Mouse (Mus musculus): ENCODE results near the gene Atrnl1.

Gene Atrnl1

DNA sequence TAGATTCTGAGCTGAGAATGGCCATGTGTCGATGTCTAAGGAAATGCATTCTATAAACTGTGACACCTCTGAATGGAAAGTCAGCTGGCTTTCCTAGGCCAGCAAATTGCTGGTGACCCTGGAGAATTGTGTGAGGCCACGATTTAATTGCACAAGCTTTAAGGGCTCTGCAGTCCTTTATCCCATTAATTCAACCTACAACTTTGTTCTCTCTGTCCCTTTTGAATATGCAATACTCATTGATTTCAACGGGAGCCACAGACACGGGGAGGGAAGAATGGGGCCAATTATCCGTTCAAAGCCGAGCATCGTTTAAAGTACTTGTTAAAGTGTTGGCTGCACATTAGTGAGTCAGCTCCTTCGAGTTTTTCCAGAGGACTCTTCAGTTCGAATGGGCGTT is 496.8 kb downstream of the Atrnl1 start:
- in situ Hi-C loops (cut with MboI, MseI) = loop anchor here in 1 of 2 experiments (10.0 kb wide), 1 partner anchor 347 kb away; the partner anchor contains the start of gene Gfra1

DNA sequence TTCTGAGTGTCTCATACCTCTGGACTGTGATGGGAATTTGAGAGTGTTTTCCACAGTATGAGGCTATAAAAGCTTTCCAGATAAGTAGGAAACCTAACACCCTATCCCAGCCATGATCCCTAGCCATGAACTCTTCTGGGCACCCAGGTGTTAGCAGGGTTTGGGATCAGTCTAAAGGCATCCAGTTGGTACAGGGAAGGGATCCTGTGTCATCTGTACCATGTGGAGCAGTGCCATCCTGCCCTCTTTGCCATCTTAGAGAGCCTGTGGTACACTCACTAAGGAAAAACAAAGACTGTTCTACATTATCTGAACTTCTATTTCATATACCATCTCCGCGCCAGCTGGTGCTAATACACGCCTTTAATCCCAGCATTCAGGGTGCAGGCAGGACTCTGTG is 499.7 kb downstream of the Atrnl1 start:
- in situ Hi-C loops (cut with MboI, MseI) = no loop called here

DNA sequence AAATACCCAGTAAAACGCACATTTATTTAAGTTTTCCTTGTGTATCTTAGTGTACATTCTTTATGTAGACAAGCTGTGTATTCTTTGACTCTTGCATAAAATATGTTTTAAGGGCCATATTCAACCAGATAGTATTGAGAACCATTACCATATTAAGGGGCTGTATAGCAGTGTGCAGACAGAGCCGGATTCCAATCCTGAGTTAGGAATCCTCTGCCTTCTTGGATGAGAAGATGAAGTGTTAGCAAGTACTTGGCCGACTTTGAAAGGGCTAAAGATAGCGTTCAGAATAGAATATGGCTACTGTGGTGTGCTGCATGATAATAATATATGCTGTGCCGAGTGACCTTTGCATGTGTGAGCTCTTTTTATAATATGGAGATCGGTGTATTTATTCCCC is 500.5 kb downstream of the Atrnl1 start:
- in situ Hi-C loops (cut with MboI, MseI) = no loop called here

DNA sequence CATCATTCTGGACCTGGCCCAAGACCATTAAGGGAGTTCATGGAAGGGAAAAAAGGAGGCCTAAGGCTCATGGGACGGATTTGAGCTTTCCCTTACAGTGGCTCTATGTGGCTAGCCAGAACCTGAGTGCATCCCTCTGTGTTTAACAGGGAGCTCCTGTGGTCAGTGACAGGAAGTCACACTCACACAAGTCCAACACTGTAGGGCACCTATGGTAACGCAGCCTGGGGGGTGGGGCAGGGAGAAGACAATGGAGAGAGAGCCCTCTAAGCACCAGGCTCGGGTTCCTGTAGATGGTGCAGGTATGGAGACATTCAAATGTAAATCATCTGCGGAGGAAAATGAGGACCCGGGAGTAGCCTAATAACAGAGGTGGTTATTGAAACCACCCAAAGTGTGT is 501.3 kb downstream of the Atrnl1 start:
- in situ Hi-C loops (cut with MboI, MseI) = no loop called here

DNA sequence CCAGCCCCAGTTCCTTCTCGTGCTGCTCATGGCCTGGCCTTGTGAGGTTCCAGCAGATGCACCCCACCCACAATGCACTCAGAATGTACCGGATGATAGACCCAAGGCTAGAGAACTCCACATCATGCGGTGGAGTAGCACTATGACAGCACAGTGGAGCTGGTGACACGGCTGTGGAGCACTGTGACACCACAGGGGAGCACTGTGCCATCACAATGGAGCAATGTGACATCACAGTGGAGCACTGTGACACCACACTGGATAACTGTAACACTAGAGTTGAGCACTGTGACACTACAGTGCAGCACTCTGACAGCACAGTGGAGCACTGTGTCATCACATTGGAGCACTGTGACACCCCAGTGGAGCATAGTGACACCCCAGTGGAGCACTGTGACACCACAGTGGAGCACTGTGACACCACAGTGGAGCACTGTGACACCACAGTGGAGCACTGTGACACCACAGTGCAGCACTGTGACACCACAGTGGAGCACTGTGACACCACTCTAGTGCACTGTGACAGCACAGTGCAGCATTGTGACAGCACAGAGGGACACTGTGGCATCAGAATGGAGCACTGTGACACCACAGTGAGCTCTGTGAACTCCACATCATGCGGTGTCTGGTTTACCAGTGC is 502.4 kb downstream of the Atrnl1 start:
- in situ Hi-C loops (cut with MboI, MseI) = no loop called here

DNA sequence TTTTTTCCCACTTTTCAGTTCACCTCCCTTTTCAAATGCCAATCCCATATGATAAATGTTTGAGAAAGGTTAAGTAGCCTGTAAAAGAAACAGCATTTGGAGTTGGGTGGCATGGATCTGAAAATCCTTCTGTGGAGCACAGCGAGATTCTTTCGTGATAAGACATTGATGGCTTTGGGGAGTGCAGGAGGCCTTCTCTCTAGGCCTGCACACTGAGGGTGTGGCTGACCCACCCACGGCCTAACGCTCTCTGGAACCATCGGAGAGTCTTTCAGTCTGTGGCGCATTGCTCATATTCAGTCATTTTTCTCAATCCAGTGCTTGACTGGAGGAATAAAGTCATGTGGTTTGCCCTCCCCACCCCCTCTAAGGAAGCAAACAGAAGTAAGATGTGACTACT is 506.8 kb downstream of the Atrnl1 start:
- in situ Hi-C loops (cut with MboI, MseI) = no loop called here

DNA sequence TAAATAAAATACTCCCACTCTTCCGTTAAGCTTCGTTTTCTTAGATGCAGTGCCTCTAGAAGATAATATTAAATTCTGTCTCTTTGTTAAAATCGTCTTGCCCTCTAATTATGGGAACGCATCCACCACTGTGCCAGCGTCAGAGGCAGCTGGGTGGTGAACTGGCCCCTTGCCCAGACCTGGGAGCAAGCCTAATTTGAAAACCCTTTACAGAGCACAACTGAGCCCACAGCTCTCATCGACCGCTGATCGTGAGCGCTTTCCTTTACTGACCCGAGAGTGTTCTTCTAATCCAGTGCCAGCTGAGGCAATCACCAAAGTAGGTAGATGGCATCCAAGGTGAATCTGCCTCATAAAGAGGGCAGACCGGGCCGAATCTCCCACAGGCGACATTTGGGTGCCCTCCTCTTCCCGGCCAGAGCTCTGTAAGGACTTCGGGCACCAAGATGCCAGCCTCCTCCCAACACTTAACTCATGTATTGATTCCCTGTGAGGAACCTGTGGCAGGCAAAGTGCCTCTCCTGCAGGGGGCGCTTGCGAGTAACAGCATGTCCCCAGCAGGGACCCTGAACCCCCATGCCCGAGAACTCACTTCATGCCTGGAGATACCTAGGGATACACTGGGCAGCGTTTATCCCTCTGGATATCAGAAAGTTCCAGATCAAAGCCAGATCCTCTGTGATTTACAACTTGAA is 507.5 kb downstream of the Atrnl1 start:
- in situ Hi-C loops (cut with MboI, MseI) = no loop called here

DNA sequence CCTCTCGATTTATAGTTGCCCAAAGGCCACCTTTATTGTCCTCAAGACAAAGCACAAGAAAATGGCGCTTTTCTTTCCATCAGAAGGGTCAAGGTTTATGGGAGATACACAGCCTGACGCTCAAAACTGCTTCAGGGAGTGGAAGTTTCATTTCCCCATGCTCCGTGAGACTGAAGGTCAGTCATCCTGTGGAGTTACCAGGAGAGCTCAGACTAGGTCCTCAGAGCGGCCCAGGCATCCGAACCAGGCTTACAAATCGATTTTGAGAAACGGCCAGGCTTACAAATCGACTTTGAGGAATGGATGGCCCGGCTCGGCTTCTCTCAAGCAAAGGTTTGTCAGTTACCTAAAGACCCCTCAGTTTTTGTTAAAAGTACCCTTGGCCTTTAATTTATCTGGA is 508.0 kb downstream of the Atrnl1 start:
- in situ Hi-C loops (cut with MboI, MseI) = no loop called here

DNA sequence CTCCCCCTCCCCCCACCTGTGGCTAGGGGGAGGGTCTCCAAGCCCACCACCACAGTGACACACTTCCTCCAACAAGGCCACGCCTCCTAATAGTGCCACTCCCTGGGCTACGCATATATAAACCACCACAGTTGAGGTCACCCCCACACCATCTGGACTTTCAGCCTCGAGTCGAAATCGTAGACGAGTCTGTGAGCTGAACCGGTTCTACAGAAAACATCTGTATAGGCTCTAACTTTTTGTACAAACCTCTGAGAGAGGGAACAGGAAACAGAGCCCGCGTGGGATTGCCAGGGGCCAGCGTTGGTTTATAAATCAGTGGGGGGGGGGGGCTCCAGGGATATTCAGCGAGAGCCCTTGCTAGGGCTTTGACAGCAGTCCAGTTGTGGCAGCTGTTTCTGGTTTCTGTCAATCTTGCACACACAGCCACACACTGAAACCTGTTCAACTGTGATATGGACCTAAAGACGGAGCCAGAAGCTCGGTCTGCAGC is 508.9 kb downstream of the Atrnl1 start:
- in situ Hi-C loops (cut with MboI, MseI) = no loop called here

DNA sequence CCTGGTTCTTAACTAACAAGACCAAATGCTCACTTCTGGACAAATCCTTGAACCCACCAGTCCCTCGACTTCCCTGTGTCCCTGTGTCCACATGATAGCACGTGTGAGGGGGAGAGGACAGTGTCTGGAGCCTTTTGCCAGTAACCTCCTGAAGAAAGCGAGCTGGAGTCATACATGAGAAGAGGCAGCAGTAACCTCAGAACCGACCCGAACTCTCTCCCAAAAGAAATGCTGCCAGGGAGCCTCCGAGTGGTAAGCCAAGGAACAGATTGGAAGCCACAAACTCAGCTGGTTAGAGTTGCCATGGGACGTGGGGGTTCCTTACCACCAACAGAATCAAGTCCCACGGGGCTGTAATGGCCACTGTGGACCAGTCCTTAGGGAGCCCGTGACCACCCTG is 509.8 kb downstream of the Atrnl1 start:
- in situ Hi-C loops (cut with MboI, MseI) = no loop called here

DNA sequence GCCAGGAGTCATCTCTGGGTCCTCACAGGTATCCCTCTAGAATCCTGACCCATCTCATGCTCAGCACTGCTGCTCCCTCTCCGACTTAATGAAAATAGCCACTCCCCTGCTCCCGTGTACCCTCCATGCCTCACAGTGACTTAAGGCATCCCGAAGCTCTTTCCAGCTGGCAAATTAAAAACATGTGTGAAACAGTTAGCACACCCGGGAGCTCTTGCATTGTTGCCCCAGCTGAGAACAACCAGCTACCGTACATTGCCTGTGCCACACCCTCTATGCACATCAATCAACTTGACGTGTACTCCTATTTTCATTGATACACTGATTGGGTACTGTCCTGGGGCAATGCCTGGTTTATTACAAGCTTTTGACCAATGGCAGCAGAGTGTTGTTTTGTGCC is 510.8 kb downstream of the Atrnl1 start:
- in situ Hi-C loops (cut with MboI, MseI) = no loop called here

DNA sequence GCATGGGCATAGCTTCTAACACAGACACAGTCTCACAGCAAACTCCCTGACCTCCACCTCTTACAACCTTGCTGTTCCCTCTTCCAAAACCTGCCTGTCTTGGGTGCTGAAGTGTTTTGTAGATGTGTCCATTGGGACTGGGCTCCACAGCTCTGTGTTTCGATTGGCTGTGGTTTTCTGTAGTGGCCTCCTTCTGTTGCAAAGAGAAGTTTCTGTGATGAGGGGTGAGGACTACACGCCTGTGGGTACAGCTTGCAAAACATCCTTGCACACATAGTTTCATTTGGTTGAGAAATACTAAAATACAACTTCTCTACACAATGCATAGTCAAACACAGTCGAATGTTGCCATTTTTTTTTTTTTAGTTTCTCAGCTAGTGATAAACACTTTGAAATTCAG is 512.8 kb downstream of the Atrnl1 start:
- in situ Hi-C loops (cut with MboI, MseI) = no loop called here

DNA sequence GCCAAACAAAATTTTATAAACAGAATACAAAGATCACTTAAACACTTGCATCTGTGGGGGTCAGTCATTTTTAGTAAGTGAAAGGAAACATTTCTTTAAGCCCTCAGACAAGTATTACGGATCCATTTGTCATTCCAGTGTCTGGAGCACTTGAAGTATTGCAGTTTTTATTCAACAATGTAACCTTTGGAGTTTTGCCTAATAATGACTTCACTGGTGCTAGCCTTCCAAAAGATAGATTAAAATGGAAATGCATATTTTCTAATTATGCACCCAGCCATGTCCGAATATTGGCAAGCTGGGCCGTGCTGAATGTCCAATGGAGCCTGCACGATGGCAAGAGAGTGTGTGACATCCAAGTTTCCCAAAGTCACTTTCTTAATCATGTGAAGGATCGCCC is 513.7 kb downstream of the Atrnl1 start:
- in situ Hi-C loops (cut with MboI, MseI) = no loop called here

DNA sequence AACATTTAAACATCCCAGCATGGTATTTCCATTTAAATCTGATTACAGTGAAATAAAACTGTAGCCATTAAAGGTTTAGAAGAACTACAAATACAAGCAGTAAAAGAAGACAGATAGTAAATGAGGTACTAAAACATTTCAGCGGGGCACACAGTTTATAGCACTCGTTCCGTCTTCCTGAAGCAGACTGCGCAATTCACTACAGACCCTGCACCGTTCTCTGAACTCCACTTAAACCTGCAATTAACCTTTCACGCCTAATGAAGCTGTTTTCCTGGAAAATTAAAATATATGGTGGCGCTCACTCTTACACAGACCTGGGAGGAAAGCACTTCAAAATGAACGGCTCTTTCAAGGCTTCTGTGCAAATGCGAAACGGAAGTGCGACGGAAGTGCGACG is 514.2 kb downstream of the Atrnl1 start:
- in situ Hi-C loops (cut with MboI, MseI) = no loop called here

DNA sequence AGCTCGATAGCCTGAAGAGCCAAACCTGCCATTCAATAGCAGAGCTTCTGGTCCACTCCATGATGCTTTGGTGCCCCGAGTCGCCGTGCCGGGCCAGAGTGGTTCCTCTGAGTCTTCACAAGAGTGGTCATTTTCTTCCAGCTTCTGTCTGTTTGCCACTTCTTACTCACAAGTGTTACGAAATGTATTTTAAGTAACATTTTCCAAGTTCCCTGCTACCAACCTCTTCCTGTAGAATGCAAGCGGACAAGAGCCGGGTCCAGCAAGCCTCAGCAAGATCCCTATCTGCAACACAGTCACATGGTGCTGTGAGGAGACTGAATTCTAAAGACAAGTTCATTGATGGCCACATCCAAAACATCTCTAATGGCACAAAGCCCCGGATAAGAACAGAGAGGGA is 521.1 kb downstream of the Atrnl1 start:
- in situ Hi-C loops (cut with MboI, MseI) = no loop called here

DNA sequence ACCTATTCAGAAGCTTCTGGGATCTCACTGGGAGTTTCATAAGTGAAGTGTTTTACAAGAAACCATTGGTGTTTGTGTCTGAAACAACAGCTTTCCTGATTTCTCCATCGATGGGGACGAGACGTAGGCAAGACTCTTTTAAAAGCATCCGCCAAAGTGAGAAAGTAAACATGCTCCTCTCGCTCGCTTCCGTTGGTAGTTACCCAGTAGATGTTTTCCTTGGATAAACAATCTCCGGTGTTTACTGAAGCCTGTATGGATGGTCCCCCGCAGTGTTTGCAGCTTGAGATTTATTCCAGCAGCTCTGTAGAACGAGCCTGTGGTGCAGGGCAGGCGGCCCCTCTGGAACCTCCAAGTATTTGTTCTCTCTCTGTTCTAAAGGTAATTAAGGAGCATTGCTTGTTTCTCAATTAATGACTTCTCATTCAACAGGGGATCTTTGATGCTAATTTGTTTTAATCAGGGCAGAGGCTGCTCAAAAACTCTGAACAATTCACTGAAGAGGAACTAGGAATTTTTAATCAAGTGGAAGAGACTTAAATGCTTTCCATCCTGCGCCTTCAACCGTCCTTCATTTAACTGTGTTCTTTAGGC is 529.5 kb downstream of the Atrnl1 start:
- in situ Hi-C loops (cut with MboI, MseI) = no loop called here

DNA sequence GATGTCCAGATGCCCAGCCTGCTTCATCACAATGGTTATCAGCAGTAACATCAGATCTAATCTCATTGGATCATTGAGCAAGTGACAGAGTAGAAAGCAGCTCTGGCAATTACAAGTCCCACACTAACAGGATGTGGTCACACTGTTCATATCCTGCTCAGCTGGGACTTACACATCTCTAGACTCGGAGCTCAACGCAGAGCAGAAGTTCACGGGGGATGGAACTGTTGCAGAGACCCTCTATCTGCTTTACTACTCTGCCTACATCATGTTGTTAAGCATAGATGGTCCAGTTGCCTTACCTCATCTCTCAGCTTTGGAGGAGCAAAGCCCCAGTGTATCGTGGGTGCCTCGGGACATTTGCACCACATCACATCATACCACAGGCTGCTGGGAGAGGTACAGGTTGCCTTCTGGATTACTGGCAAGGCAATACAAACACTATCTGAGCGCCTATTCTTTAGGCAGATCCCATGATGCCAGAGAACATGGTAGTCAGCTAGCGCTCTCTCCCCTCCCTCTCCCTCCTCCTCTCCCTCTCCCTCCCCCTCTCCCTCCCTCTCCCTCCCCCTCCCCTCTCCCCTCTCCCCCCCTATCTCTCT is 533.1 kb downstream of the Atrnl1 start:
- in situ Hi-C loops (cut with MboI, MseI) = no loop called here

DNA sequence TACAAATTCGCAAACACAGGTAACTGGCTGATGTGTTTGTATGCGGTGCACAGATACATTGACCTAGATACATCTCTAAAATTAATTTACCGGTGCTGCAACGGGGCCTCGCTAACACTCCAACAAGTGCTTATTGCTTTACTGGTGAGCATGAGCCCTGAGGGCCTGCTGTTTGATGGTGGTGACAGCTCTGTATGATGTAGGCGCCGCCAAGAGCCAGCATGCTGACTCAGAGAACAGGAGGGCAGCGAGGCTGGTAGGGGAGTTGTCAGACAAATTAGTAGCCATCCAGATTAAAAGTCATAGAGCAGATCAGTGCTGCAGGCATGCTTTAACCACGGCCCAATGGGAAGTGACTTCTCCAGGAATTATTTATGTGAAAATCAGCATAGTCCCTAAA is 534.7 kb downstream of the Atrnl1 start:
- in situ Hi-C loops (cut with MboI, MseI) = no loop called here

DNA sequence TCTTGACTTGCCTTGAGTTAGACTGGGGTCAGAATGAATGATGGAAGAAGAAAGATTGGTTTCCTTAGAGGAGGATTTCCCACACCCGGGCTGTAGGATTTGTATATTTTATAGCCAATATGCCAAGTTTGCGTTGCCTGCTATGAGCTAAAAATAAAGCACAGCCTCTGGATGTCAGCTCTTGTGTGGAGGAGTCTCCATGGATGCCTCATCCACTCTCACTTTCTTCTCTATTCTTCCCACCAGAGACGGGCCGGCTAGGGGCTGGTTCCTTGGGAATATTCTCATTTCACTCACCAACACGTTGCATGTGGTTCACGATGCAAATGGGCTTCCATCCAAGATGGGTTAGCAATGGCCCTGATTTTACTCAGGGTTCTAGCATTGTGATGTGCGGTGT is 540.4 kb downstream of the Atrnl1 start:
- in situ Hi-C loops (cut with MboI, MseI) = no loop called here

DNA sequence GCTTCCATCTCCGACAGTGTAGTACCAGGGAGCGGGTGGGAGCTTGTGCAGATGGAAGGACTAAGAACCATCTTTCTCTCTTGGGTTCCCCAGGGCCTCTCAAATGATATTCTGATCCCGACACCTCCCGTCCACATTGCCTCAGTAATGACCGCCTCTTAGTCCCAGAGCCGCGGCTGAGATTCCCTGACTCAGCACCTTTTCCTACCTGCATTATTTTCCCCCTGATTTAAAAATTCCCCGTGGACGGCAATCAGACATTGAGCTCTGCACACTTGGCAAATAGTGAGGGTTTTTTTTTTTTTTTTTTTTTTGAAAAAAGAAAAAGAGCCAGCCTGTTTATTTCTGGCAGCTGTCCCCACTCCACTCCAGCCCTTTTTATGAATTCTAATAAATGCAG is 550.7 kb downstream of the Atrnl1 start:
- in situ Hi-C loops (cut with MboI, MseI) = no loop called here

DNA sequence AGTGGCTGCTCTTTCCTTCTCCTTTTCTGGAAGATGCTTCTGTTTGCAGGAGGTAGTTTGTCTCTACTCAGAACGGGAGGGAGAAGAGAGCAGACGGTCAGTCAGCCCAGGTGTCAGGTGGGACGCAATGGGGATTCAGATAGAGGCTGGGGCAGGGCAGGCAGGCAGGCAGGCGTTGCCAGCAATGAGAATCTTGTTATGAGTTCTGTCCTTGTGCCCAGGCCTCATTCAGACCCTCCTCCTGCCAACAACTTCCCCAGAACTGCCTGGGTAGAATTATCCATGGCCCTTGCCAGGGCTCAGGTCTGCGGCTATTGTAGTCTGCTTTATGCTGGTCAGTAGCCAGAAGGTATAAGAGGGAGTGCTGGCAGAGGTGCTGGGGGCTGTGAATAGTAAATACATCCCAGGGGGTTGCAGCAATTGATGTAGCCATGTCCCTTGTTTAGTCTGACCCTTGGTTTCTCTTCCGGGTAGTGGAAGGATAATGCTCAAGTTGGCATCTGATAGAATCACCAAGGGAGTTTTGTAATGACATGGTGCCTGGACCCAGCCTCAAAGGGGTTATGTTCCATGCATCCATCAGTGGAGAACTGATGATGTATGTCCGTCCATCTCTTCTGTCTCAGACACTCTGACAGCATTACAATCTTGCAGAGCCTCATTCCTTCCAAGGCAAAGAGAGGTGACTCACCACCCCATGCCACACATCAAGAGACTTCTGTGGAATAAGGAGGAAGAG is 554.2 kb downstream of the Atrnl1 start:
- in situ Hi-C loops (cut with MboI, MseI) = loop anchor here in 1 of 2 experiments (5.0 kb wide), 1 partner anchor 97 kb away; no protein-coding TSS in a partner anchor

DNA sequence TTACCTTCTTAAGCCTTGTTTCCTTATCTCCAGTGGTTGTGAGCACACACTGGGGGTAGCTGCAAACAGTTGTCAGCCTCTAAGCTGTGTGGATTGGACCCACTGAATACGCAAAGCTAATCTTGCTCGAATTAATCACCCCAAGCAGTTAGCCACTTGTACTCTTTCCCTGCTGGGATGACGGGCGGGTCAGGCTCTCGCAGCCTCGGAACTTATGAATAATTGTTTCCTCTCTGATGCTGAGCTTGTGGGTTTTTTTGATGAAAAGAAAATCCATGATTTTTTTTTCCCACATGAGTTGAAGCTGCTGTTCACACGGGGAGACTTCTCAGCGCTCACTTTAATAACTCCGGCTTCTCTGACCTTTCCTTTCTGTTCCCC is 554.8 kb downstream of the Atrnl1 start:
- in situ Hi-C loops (cut with MboI, MseI) = loop anchor here in 1 of 2 experiments (5.0 kb wide), 1 partner anchor 97 kb away; no protein-coding TSS in a partner anchor

Data from T-helper 17 cell (primary cell).